Mouse (Mus musculus): ENCODE results near the gene Elmo1.

DNA sequence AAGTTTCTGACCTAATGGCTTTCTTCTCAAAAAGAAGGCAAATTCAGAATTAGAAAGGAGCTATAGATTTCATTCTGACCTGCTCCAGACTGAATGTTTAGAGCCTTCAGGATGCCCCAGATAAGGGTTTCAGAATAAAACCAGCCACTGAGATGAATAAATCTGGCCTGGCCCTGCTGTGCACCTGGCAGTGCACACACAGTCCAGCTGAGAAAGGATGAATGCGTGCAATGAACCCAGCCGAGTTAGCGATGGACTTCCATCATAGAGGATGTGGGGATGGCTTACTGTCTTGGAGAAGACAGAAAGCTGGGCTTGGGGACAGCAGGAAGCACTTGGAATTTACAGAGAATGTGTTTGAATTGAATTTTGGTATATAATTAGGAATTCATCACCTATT is 413.0 kb downstream of the Elmo1 start:
- no peak for TF ChIP-seq CTCF (IDR thresholded peaks at IDR 0.05; ENCODE audit: low read depth, low read length)
- no peak for TF ChIP-seq POLR2A (IDR thresholded peaks at IDR 0.05; ENCODE audit: extremely low read depth, insufficient read depth, low read length)

Data from liver, adult 2 months (tissue).